Mouse (Mus musculus) cerebellum, adult (tissue): Measurements from ENCODE around the gene Hp.
A peak's percentile ranks its signal among the peaks of the same experiment; 100 is the strongest.

ENCODE experiments used
- ATAC-seq: cut with Nextera tagmentation; 2 replicates; pipeline ENCODE4 v1.9.2; 2017; ENCODE audit warnings: mild to moderate bottlenecking, moderate library complexity, mixed read lengths; ENCODE audit not compliant: insufficient number of reproducible peaks, low FRiP score, low TSS enrichment

The Hp gene

GRCm38 (mm10) chr8:109564766-109565165 is 14.2 kb downstream of the Hp start:
- no peak for ATAC-seq

DNA sequence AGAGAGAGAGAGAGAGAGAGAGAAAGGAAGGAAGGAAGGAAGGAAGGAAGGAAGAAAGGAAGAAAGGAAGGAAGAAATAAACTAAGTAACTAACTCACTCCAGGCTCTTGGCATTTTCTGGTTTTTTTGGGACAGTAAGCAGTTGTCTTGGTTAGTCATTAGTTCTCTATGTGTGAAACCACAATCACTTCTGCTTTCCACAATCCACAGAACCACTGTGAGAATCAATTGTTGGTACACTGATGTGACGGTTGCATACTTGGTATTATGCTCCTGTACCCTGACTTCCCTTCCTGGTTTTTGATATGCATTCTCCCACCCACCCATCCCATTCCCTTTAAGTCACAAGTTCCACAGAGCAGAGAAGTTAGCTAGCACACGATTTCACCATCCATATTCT is 15.1 kb downstream of the Hp start:
- no peak for ATAC-seq

DNA sequence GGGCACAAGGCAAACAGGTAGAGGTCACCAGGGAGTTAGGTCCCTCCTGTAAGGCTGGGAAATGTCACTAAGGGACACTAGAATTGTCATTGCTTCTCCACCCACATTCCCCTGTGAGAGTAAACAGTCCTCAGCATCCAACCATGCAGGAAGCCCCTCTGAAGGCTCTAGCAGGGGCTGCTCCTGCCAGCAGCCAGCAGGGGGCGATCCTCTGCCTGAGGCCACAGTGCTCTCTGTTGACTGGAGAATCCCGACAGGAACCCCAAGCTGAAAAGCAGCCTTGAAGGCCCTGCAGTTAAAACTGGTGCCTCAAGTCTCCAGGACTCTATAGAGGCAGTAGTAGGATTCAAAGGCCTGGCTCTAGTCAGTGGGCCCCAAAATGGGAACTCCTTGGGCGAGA is 27.3 kb downstream of the Hp start:
- no peak for ATAC-seq

DNA sequence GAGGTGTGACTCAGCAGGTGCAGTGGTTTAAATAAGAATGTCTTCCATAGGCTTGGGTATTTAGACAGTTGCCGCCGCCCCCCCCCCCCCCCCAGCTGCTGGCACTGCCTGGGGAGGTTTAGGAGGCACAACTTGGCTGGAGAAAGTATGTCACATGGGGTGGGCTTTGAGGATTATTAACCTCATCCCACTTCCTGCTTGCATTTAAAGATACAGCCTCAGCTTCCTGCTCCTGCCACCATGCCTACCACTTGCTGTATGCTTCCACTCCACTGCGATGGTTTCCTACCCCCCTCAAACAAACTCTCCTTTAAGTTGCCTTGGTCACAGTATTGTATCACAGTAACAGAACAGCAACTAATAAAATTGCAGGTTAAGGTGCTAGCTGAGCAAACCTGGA is 34.9 kb downstream of the Hp start:
- ATAC-seq, result no peak

DNA sequence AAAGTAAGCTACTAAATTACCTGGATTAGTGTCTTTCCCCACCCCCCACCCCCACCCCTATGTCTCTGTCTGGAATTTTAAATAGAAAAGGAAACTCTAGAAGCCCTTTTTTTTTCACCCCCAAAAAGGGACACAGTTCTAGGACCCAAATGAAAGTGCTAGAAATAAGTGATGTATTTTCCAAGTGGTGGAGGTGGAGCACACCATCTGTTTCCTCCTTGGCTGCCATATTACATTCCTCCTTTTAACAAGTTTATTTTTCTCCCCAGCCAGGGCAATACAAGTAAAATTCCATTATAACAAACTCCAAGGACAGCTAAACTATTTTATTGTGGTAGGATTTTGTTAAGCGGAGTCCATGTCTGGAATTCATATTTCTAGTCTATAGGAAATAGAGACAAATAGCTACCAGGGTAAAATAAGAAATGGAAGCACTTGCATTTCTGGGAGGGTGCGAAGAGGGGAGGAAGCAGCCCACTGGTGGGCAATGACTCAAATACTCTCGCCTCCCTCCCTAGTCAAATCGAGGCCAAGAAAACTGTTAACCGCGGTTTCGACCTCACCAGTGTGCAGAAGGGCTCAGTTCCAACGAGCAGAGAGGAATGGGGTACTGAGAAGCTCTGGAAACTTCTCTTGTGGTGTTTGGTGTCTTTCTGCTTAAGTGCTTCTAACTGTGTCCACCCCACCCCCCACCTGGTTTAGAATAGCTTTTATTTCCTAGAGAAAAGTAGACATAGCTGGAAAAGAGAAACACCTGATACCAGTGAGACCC is 36.0 kb downstream of the Hp start:
- no peak for ATAC-seq

- no peak for ATAC-seq
Measured at GRCm38 (mm10) chr8:109542165-109542564, 36.8 kb downstream of the Hp start.

- peak; percentile 54; the same call in 1 of the 2 replicates for ATAC-seq
Measured at GRCm38 (mm10) chr8:109536703-109537102, 42.3 kb downstream of the Hp start.

DNA sequence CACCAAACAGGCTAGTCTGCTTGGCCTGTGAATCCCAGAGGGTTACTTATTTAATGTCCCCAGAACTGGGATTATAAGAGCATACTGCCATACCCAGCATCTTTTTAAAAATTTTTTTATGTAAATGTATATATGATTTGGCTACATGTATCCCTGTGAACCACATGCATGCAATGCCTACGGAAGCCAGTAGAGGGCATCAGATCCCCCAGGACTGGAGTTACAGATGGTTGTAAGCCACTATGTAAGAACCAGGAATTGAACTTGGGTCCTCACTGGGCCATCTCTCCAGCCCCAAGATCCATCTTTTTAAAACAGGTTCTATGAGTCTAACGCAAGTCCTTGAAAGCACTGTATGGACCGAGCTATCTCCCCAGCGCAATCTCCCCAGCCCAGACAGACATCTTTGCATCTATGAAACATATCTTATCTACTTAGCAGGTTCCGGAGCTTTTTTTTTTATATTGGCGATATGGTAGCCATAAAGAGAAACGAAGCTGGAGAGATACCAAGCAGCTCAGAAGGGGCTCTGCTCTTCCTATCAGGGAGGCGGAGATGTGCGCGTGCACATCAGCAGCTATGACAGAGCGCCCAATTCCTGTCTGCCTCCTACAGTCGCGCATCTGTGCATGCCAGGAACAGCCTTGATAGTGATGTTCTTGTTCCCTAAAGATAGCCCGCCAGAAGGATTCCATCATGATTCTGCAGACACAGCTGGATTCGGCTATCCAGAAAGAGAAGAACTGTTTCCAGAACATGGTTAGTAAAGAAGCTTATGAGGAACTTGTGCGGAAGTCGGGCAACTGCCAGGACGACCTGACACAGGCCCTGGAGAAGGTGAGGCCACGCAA is 43.6 kb downstream of the Hp start:
- no peak for ATAC-seq
